Mouse (Mus musculus) midbrain, embryonic 12.5 days (tissue): ENCODE measurements at regions not wholly inside any gene's neighbourhood (a gene's known extent, or its start where the extent isn't known, plus 50 kb on each side); places are given as distances from the start of the nearest gene placed in this dataset.

Experiments used
- ATAC-seq: fragments of 200-750 bp; cut with Nextera tagmentation; 2 replicates; pipeline ENCODE4 v1.8.0; 2017; ENCODE audit warnings: low read depth, moderate TSS enrichment, moderate library complexity; ENCODE audit not compliant: low FRiP score
- H3K27ac ChIP-seq: fragments of 300-500 bp; sonication (generic); replicated peaks from 2 replicates; pipeline ENCODE4 v1.5.1; 2016; ENCODE audit warnings: mild to moderate bottlenecking
- H3K27me3 ChIP-seq: fragments of 300-500 bp; sonication (generic); 2 replicates; pipeline ENCODE4 v1.6.1; 2016; ENCODE audit warnings: mild to moderate bottlenecking
- H3K36me3 ChIP-seq: fragments of 300-500 bp; sonication (generic); 2 replicates; pipeline ENCODE4 v1.6.1; 2016
- H3K4me1 ChIP-seq: fragments of 300-500 bp; sonication (generic); 2 replicates; pipeline ENCODE4 v1.6.1; 2016
- H3K4me2 ChIP-seq: fragments of 300-500 bp; sonication (generic); replicated peaks from 2 replicates; pipeline ENCODE4 v1.6.1; 2016; ENCODE audit warnings: mild to moderate bottlenecking, moderate library complexity
- H3K4me3 ChIP-seq: fragments of 300-500 bp; sonication (generic); 2 replicates; pipeline ENCODE4 v1.5.1; 2016; ENCODE audit warnings: mild to moderate bottlenecking
- H3K9ac ChIP-seq: fragments of 300-500 bp; sonication (generic); replicated peaks from 2 replicates; pipeline ENCODE4 v1.6.1; 2016; ENCODE audit warnings: mild to moderate bottlenecking, moderate library complexity
- H3K9me3 ChIP-seq: fragments of 300-500 bp; sonication (generic); 2 replicates; pipeline ENCODE4 v1.6.1; 2016; ENCODE audit warnings: mild to moderate bottlenecking
- WGBS: fragments of 180-500 bp; shearing (Covaris S2); methylation state at CpG from one replicate; pipeline ENCODE4 v1.1.7; 2016; 5-methylcytosine and 5-hydroxymethylcytosine counted together

- H3K4me3 ChIP-seq: no peak overlapping the region
- H3K36me3 ChIP-seq: no peaks in the 10 kb centered on the region
- no peak overlapping the region for H3K4me2 ChIP-seq
- 73% methylated on average over 8 of the region's 8 CpGs for WGBS
- no peaks in the 10 kb centered on the region for H3K9me3 ChIP-seq
- peaks cover 81% of the 10 kb centered on the region for H3K27me3 ChIP-seq
- peaks cover 14% of the 10 kb centered on the region for H3K4me1 ChIP-seq
- H3K27ac ChIP-seq: no peak overlapping the region
- H3K9ac ChIP-seq: no peak overlapping the region
- ATAC-seq: no peak
Measured at GRCm38 (mm10) chr17:83081729-83082128, 133.4 kb upstream of the Pkdcc start.

- H3K4me2 ChIP-seq: no peak overlapping the region
- 63% methylated on average over 3 of the region's 3 CpGs for WGBS
- H3K36me3 ChIP-seq: no peaks in the 10 kb centered on the region
- H3K27me3 ChIP-seq: peaks cover 66% of the 10 kb centered on the region
- no peak overlapping the region for H3K4me3 ChIP-seq
- H3K9me3 ChIP-seq: no peaks in the 10 kb centered on the region
- ATAC-seq: no peak
- H3K4me1 ChIP-seq: peaks cover 6% of the 10 kb centered on the region
- H3K9ac ChIP-seq: no peak overlapping the region
- no peak overlapping the region for H3K27ac ChIP-seq
Measured at GRCm38 (mm10) chr17:83083521-83083920, 131.6 kb upstream of the Pkdcc start.

DNA sequence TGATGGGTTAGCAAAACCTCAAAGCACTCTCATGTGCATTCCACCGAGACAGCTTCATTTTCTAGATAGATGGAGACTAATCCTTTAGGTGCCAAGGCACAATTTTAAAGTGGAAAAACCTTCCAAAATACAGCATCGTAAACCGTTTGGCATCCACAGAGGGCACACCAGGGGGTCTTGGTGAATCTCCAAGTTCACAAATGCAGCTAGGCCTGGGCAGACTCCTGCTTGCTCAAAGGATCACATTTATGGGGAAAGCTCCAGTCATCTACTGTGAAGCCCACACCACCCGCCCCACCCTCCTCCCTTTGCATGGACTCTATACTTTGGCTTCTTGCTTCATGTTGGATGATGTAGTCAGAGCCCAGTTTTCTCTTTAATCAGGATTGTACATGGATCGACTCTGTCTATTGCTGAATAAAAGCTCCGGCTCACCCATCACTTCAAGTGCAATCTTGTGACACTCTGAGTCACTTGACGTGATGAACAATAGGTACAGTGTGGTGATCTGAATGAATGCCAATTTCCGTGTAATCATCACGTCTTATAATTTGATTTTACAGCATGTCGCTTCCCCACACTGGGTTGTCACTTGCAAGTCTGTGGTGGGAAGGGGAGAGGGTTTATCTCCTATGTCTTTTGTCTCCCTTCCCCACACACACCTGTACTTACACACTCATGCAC is 129.2 kb upstream of the Pkdcc start:
- H3K4me1 ChIP-seq: 0 out of 2 replicates have a peak, but pooled peaks cover 2% of the 10 kb centered on the region
- no peak overlapping the region for H3K9ac ChIP-seq
- no peak overlapping the region for H3K4me2 ChIP-seq
- H3K27ac ChIP-seq: no peak overlapping the region
- no peaks in the 10 kb centered on the region for H3K36me3 ChIP-seq
- peaks cover 46% of the 10 kb centered on the region for H3K27me3 ChIP-seq
- 89% methylated on average over 10 of the region's 10 CpGs for WGBS
- ATAC-seq: no peak
- H3K9me3 ChIP-seq: no peaks in the 10 kb centered on the region
- H3K4me3 ChIP-seq: no peak overlapping the region

GRCm38 (mm10) chr17:83086703-83087102 is 128.4 kb upstream of the Pkdcc start:
- Histone ChIP-seq H3K4me1 (0 out of 2 replicates have a peak, but pooled peaks cover 2% of the 10 kb centered on the region), H3K27me3 (peaks cover 42% of the 10 kb centered on the region), H3K36me3 (no peaks in the 10 kb centered on the region), H3K9me3 (no peaks in the 10 kb centered on the region), H3K4me3 (no peak overlapping the region), H3K27ac (no peak overlapping the region), H3K9ac (no peak overlapping the region), H3K4me2 (no peak overlapping the region)
- ATAC-seq: no peak
- WGBS: 79% methylated on average over 2 of the region's 2 CpGs

DNA sequence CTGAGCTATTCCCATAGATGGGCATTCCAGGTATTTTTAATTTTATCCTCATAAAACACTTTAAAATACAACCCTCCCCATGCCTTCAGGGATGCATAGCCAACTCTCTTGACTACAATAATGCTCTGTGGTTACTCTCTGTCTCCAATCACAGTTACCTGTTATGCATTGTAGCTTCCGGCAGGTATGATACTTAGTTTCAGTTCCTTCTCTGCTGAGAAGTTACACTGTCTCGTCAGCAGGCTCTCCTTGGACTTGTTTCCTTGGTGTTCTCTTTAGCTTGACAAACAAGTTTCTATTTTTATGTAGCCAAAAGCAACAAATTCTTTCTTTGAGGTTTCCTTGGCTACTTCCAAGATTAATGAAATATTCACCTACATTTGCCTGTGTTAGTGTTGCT is 126.6 kb upstream of the Pkdcc start:
- no peak for ATAC-seq
- Histone ChIP-seq H3K27ac (no peak overlapping the region), H3K4me1 (0 out of 2 replicates have a peak, but pooled peaks cover 2% of the 10 kb centered on the region), H3K9ac (no peak overlapping the region), H3K4me3 (no peak overlapping the region), H3K4me2 (no peak overlapping the region), H3K9me3 (no peaks in the 10 kb centered on the region), H3K27me3 (peaks cover 27% of the 10 kb centered on the region), H3K36me3 (no peaks in the 10 kb centered on the region)
- WGBS: 83% methylated on average over 2 of the region's 2 CpGs

DNA sequence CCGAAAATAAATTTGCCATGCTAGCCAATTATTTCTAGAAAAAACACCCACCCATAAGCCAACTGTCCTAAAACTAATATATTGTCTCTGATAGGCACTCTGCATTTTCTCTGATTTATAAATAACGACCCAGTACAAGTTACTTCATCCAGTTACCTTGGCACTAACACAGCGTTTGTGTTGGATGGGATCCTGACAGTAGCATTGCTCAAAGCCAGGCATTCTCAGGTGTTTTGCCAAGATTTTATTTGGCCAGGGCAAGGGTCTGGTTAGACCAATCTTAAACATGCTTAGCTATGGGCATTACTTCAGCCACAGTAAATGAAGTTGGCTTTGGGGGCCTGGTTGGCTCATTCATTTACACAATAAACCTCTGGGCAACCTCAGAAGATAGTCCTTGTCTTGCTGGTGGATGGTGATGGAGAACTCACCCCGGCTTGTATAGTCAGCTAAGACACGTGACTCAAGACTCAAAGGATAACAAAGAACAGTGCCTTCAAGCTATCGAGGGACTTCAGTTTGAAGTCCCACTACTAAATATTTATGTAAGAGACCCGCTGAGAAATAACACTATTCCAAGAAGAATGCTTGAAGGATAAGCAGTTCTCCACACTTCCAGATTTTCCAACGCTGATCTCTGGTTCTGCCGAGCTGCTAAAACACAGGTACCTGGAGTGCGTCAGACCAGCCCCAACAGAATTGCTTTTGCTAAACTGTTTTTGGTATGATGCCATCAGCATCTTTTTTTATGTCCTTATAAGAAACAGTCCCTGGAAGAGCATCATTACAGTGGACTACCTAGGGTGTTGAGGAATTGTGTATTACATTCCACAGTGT is 125.0 kb upstream of the Pkdcc start:
- H3K4me2 ChIP-seq: no peak overlapping the region
- no peak overlapping the region for H3K4me3 ChIP-seq
- no peak overlapping the region for H3K9ac ChIP-seq
- peaks cover 29% of the 10 kb centered on the region for H3K27me3 ChIP-seq
- no peaks in the 10 kb centered on the region for H3K9me3 ChIP-seq
- H3K27ac ChIP-seq: no peak overlapping the region
- no peak for ATAC-seq
- WGBS: 83% methylated on average over 10 of the region's 10 CpGs
- no peaks in the 10 kb centered on the region for H3K4me1 ChIP-seq
- H3K36me3 ChIP-seq: no peaks in the 10 kb centered on the region

DNA sequence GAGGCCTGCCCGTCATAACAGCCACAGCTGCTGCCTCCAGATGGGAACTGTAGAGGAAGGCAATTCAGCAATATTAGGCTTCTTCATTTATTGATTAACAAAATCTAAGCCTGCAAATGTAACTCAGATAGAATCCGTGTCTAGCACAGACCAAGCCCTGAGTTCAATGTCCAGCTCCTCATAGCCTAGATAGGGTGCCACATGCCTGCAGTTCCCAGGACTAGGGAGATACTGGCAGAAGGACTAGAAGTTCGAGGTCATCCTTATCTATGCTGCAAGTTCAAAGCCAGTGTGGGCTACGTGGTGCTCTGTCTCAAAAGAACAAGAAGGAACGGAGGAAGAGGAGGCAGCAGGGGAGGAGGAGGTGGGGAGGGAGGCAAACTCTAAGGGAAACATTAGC is 121.2 kb upstream of the Pkdcc start:
- Histone ChIP-seq H3K4me2 (no peak overlapping the region), H3K4me1 (no peaks in the 10 kb centered on the region), H3K27me3 (peaks cover 17% of the 10 kb centered on the region), H3K4me3 (no peak overlapping the region), H3K27ac (no peak overlapping the region), H3K9ac (no peak overlapping the region), H3K9me3 (no peaks in the 10 kb centered on the region), H3K36me3 (no peaks in the 10 kb centered on the region)
- ATAC-seq: no peak
- 84% methylated on average over 5 of the region's 5 CpGs for WGBS

GRCm38 (mm10) chr17:83096451-83096850 is 118.6 kb upstream of the Pkdcc start:
- peaks cover 25% of the 10 kb centered on the region; the same call in 1 of the 2 replicates for H3K27me3 ChIP-seq
- H3K4me3 ChIP-seq: no peak overlapping the region
- H3K9ac ChIP-seq: no peak overlapping the region
- H3K4me1 ChIP-seq: no peaks in the 10 kb centered on the region
- H3K9me3 ChIP-seq: no peaks in the 10 kb centered on the region
- H3K27ac ChIP-seq: no peak overlapping the region
- no peaks in the 10 kb centered on the region for H3K36me3 ChIP-seq
- H3K4me2 ChIP-seq: no peak overlapping the region
- WGBS: 64% methylated on average over 8 of the region's 8 CpGs
- ATAC-seq: no peak

DNA sequence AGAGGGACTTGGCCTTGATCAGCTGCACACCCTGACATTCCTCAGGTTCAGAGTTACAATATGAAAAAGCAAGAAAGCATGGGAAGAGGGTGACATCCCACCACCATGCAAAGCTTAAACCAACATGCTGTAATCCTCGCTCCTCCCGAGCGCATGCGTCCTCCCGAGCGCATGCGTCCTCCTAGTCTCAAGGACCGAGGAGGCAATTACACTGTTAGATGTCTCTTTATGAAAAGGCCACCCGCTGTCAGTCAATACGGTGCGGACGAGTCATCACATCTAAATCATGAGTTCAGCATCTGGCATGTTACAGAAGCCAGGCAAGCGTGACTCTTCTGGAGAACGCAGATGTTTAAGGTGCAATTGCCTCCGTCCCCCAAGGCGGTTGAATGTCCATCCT is 117.1 kb upstream of the Pkdcc start:
- ATAC-seq: no peak
- no peaks in the 10 kb centered on the region for H3K4me1 ChIP-seq
- 76% methylated on average over 16 of the region's 16 CpGs for WGBS

DNA sequence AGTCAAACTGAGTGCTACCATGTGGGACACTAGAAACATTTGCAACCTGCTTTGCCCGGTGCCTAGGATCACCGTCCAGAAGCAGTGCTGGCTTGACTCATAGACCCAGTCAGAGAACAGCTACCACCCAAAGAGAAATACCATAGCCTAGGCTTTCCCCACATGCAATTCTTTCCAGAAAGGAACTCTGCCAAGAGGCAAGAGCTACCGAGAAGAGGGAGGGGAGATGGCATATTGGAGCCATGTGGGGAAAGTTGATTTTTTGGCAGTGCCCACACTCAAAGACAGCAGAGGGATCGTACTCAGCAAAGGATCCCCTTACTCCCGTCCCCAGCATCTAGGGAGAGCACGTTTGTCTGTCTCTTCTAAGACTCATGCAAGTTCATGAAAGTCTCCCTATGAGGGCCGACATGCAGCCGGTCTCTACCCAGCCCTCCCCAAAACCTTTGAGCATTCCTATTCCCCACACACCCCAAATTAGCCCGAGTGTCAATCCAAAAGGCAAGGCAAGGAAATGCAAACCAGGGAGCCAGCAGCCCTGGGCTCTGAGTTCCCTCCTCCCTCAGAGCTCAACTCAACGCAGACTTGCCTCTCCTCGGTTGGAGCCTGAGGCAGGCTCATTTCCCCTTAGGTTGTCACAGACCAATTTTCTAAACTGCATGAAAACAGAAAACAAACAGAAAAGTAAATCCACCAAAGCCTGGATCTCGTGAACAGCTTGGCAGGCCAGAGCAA is 116.2 kb upstream of the Pkdcc start:
- WGBS: 77% methylated on average over 12 of the region's 12 CpGs
- H3K27me3 ChIP-seq: peaks cover 29% of the 10 kb centered on the region; the same call in 1 of the 2 replicates

More for the DNA sequence above, 117.1 kb upstream of the Pkdcc start:
- no peak overlapping the region for H3K4me3 ChIP-seq
- H3K9ac ChIP-seq: no peak overlapping the region
- no peaks in the 10 kb centered on the region for H3K36me3 ChIP-seq
- H3K9me3 ChIP-seq: no peaks in the 10 kb centered on the region
- no peak overlapping the region for H3K27ac ChIP-seq
- peaks cover 29% of the 10 kb centered on the region; the same call in 1 of the 2 replicates for H3K27me3 ChIP-seq
- no peak overlapping the region for H3K4me2 ChIP-seq

GRCm38 (mm10) chr17:83101035-83101434 is 114.1 kb upstream of the Pkdcc start:
- 86% methylated on average over 7 of the region's 7 CpGs for WGBS
- H3K27ac ChIP-seq: no peak overlapping the region
- no peaks in the 10 kb centered on the region for H3K4me1 ChIP-seq
- no peak for ATAC-seq
- H3K9ac ChIP-seq: no peak overlapping the region
- H3K9me3 ChIP-seq: no peaks in the 10 kb centered on the region
- peaks cover 23% of the 10 kb centered on the region for H3K27me3 ChIP-seq
- H3K4me2 ChIP-seq: no peak overlapping the region
- H3K4me3 ChIP-seq: no peak overlapping the region
- no peaks in the 10 kb centered on the region for H3K36me3 ChIP-seq

More for the DNA sequence above, 116.2 kb upstream of the Pkdcc start:
- no peak overlapping the region for H3K9ac ChIP-seq
- ATAC-seq: no peak
- H3K4me1 ChIP-seq: no peaks in the 10 kb centered on the region
- no peak overlapping the region for H3K4me2 ChIP-seq
- H3K4me3 ChIP-seq: no peak overlapping the region
- no peaks in the 10 kb centered on the region for H3K36me3 ChIP-seq
- H3K27ac ChIP-seq: no peak overlapping the region
- no peaks in the 10 kb centered on the region for H3K9me3 ChIP-seq

DNA sequence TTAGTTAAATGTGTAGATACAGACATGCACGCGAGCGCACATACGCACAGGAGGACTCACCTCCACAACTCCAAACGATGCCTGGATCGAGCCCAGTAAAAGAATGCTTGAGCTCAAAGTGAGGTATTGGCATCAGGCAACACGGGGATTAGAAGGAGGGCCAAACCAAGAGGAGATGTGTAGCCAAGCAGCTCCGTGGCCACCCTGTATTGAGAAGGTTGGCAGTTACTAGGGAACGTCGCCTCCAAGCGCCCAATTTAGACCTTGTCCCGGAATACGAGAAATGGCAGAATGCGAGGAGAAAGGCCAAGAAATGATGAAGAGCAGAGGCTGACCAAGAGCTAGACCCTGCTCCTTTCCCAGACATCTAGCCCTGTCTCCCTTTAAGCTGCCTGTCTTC is 113.3 kb upstream of the Pkdcc start:
- Histone ChIP-seq H3K36me3 (no peaks in the 10 kb centered on the region), H3K4me3 (no peak overlapping the region), H3K9me3 (no peaks in the 10 kb centered on the region), H3K4me1 (no peaks in the 10 kb centered on the region), H3K9ac (no peak overlapping the region), H3K27me3 (peaks cover 30% of the 10 kb centered on the region), H3K27ac (no peak overlapping the region), H3K4me2 (no peak overlapping the region)
- ATAC-seq: no peak
- 93% methylated on average over 14 of the region's 14 CpGs for WGBS
